Mouse (Mus musculus): ENCODE measurements around the gene Adnp. TPM values are rescaled to one million over a fixed set of nuclear protein-coding genes. Genes with fewer than 3 reads are reported as not detected.

Gene Adnp
- polyA plus RNA-seq, 1 experiment from 2014 or later: 1.5 TPM

GRCm38 (mm10) chr2:168204476-168204999, 2.4 kb downstream of the Adnp start:
- Histone ChIP-seq H3K9ac (0 out of 2 replicates have a peak overlapping the region, but pooled peaks have one; percentile 5), H3K4me1 (peaks cover 36% of the 10 kb centered on the region)

DNA sequence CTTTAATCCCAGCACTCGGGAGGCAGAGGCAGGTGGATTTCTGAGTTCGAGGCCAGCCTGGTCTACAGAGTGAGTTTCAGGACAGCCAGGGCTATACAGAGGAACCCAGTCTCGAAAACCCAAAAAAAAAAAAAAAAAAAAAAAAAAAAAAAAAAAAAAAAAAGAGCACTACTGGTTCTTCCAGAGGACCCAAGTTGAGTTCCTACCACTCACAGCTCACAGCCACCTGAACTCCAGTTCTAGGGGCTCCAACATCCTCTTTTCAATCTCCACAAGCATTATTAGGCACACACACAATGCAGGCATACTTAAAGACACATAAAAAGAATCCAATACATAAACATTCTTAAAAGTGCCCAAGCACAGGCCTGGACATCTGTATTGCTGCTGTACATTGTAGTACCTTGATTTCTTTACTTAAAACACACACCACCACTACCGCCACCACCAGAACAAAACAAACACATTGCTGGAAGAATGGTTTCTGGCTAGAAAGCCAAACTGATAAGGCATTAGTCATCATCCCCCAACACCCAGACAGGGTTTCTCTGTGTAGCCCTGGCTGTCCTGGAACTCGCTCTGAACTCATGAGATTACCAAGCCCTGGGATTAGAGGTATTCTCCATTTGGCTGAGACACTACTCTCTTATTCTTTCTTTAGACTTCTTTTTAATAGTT, 6.8 kb downstream of the Adnp start:
- H3K4me1 ChIP-seq: peaks cover 67% of the 10 kb centered on the region
- no peak overlapping the region for H3K4me3 ChIP-seq (replicated peaks)
- H3K27me3 ChIP-seq: no peaks in the 10 kb centered on the region
- H3K9ac ChIP-seq: no peak overlapping the region
- no peak for ATAC-seq (replicated peaks; ENCODE audit: low FRiP score)
- 84% methylated on average over 4 of the region's 5 CpGs for WGBS
- H3K27ac ChIP-seq: no peak overlapping the region
- H3K36me3 ChIP-seq: peaks cover 66% of the 10 kb centered on the region
- no peak overlapping the region for H3K4me2 ChIP-seq
- H3K9me3 ChIP-seq (replicated peaks): no peaks in the 10 kb centered on the region

More at GRCm38 (mm10) chr2:168204476-168204999, 2.4 kb downstream of the Adnp start:
- WGBS: 78% methylated on average over 8 of the region's 8 CpGs
- H3K36me3 ChIP-seq: peaks cover 54% of the 10 kb centered on the region
- no peaks in the 10 kb centered on the region for H3K9me3 ChIP-seq (replicated peaks)
- no peak for ATAC-seq (replicated peaks; ENCODE audit: low FRiP score)
- peak overlapping the region; percentile 100 for H3K4me3 ChIP-seq (replicated peaks)
- H3K4me2 ChIP-seq: peak overlapping the region; percentile 65
- no peak overlapping the region for H3K27ac ChIP-seq
- H3K27me3 ChIP-seq: no peaks in the 10 kb centered on the region

DNA sequence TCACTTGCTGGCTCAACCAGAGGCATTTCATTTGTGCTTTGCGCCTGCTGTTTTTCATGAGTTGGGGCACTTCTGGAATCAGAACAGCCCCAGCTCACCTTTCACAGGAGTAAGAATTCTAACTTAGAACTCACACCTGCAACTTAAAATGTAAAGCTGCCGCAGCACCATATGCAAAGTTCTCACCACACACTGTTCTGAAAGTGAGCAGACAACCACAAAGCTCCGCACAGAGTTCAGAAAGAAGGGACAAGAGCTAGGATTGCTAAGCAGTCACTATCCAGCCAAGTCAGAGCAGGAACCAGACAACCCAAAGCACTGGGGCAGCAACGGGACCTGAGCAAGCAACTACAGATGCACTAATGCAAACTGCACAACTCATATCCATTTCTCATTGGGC, 7.4 kb downstream of the Adnp start:
- Histone ChIP-seq H3K9ac (0 out of 2 replicates have a peak overlapping the region, but pooled peaks have one; percentile 4), H3K9me3 (replicated peaks) (no peaks in the 10 kb centered on the region), H3K4me3 (replicated peaks) (no peak overlapping the region), H3K27me3 (no peaks in the 10 kb centered on the region), H3K36me3 (peaks cover 65% of the 10 kb centered on the region), H3K4me2 (peak overlapping the region; percentile 25; the same call in 1 of the 2 replicates), H3K27ac (peak overlapping the region; percentile 16; the same call in 1 of the 2 replicates), H3K4me1 (peaks cover 66% of the 10 kb centered on the region)
- ATAC-seq (replicated peaks; ENCODE audit: low FRiP score): no peak
- WGBS: 83% methylated on average over 4 of the region's 4 CpGs

DNA sequence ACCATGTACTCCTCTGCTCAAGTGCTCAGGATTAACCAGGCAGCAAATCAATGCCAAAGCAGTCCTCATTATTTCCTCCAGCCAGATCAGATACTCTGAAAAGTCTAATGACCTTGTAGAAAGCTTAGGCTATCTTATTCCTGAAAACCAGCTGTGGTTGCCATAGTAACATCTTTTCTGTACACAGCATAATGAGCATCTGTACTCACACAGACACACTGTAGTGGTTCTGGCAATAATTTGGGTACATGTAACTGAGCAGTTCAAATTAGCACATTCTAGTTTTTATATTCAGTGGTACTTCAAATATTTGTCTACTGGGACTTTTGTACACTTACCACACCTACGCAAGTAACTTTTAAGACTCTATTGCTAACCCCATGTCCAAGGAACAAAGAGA, 8.5 kb downstream of the Adnp start:
- 85% methylated on average over 1 of the region's 1 CpGs for WGBS
- H3K9me3 ChIP-seq (replicated peaks): no peaks in the 10 kb centered on the region
- no peak overlapping the region for H3K4me2 ChIP-seq
- no peaks in the 10 kb centered on the region for H3K27me3 ChIP-seq
- peaks cover 57% of the 10 kb centered on the region for H3K36me3 ChIP-seq
- ATAC-seq (replicated peaks; ENCODE audit: low FRiP score): no peak
- peaks cover 61% of the 10 kb centered on the region for H3K4me1 ChIP-seq
- no peak overlapping the region for H3K4me3 ChIP-seq (replicated peaks)
- no peak overlapping the region for H3K9ac ChIP-seq
- H3K27ac ChIP-seq: no peak overlapping the region

- no peaks in the 10 kb centered on the region for H3K9me3 ChIP-seq (replicated peaks)
- H3K4me1 ChIP-seq: peaks cover 68% of the 10 kb centered on the region
- H3K27ac ChIP-seq: no peak overlapping the region
- H3K36me3 ChIP-seq: peaks cover 55% of the 10 kb centered on the region
- no peak overlapping the region for H3K9ac ChIP-seq
- H3K4me3 ChIP-seq (replicated peaks): no peak overlapping the region
- H3K4me2 ChIP-seq: no peak overlapping the region
- ATAC-seq (replicated peaks; ENCODE audit: low FRiP score): no peak
- H3K27me3 ChIP-seq: no peaks in the 10 kb centered on the region
- WGBS: 54% methylated on average over 2 of the region's 2 CpGs
Measured at GRCm38 (mm10) chr2:168195721-168196120, 11.2 kb downstream of the Adnp start.

- Histone ChIP-seq H3K4me1 (peaks cover 60% of the 10 kb centered on the region), H3K27me3 (no peaks in the 10 kb centered on the region), H3K4me3 (replicated peaks) (no peak overlapping the region), H3K4me2 (no peak overlapping the region), H3K36me3 (peaks cover 58% of the 10 kb centered on the region), H3K9me3 (replicated peaks) (no peaks in the 10 kb centered on the region), H3K9ac (no peak overlapping the region), H3K27ac (no peak overlapping the region)
- ATAC-seq (replicated peaks; ENCODE audit: low FRiP score): no peak
- 77% methylated on average over 2 of the region's 2 CpGs for WGBS
Measured at GRCm38 (mm10) chr2:168193685-168194084, 13.2 kb downstream of the Adnp start.

DNA sequence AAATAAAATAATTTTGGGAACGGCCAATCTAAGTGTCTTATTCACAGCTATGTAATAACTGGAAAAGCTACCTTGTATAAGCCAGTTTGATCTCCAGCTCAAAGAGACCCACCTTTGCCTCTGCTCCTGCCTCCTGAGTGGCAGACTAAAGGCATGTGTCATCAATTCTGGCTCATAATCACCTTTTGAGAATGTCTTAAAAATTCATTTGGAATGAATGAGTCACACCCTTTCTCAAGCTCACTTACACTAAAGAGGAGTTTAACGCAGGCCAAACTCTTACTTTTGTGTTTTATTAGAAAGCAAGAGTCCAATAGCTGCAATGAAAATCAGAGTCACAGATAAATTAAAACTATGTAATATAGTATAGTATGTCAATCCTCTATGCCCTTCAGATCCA, 15.1 kb downstream of the Adnp start:
- no peak overlapping the region for H3K4me2 ChIP-seq
- no peak overlapping the region for H3K4me3 ChIP-seq (replicated peaks)
- peaks cover 61% of the 10 kb centered on the region for H3K36me3 ChIP-seq
- no peaks in the 10 kb centered on the region for H3K9me3 ChIP-seq (replicated peaks)
- H3K9ac ChIP-seq: no peak overlapping the region
- no peak for ATAC-seq (replicated peaks; ENCODE audit: low FRiP score)
- no peak overlapping the region for H3K27ac ChIP-seq
- no peaks in the 10 kb centered on the region for H3K27me3 ChIP-seq
- WGBS: 93% methylated on average over 2 of the region's 2 CpGs
- peaks cover 48% of the 10 kb centered on the region for H3K4me1 ChIP-seq

- H3K9ac ChIP-seq: no peak overlapping the region
- H3K4me1 ChIP-seq: no peaks in the 10 kb centered on the region
- H3K27me3 ChIP-seq: no peaks in the 10 kb centered on the region
- no peak for ATAC-seq (replicated peaks; ENCODE audit: low FRiP score)
- H3K4me2 ChIP-seq: no peak overlapping the region
- no peak overlapping the region for H3K27ac ChIP-seq
- no peak overlapping the region for H3K4me3 ChIP-seq (replicated peaks)
- peaks cover 56% of the 10 kb centered on the region for H3K36me3 ChIP-seq
- H3K9me3 ChIP-seq (replicated peaks): no peaks in the 10 kb centered on the region
- 57% methylated on average over 7 of the region's 7 CpGs for WGBS
Measured at GRCm38 (mm10) chr2:168175946-168176345, 31.0 kb downstream of the Adnp start.

- 12% methylated on average over 13 of the region's 13 CpGs for WGBS
- Histone ChIP-seq H3K9me3 (replicated peaks) (no peaks in the 10 kb centered on the region), H3K9ac (peak overlapping the region; percentile 33)
Measured at GRCm38 (mm10) chr2:168170167-168170685, 36.7 kb downstream of the Adnp start.

GRCm38 (mm10) chr2:168169800-168170113, 37.2 kb downstream of the Adnp start:
- H3K27ac ChIP-seq: peak overlapping the region; percentile 93
- no peaks in the 10 kb centered on the region for H3K27me3 ChIP-seq
- ATAC-seq (replicated peaks; ENCODE audit: low FRiP score): no peak
- peak overlapping the region; percentile 33 for H3K9ac ChIP-seq
- H3K4me3 ChIP-seq (replicated peaks): peak overlapping the region; percentile 27
- H3K36me3 ChIP-seq: 0 out of 2 replicates have a peak, but pooled peaks cover 10% of the 10 kb centered on the region
- 7% methylated on average over 9 of the region's 9 CpGs for WGBS
- H3K9me3 ChIP-seq (replicated peaks): no peaks in the 10 kb centered on the region
- H3K4me2 ChIP-seq: peak overlapping the region; percentile 56
- peaks cover 48% of the 10 kb centered on the region for H3K4me1 ChIP-seq

More at GRCm38 (mm10) chr2:168170167-168170685, 36.7 kb downstream of the Adnp start:
- Histone ChIP-seq H3K4me2 (peak overlapping the region; percentile 56), H3K36me3 (peaks cover 13% of the 10 kb centered on the region; the same call in 1 of the 2 replicates), H3K4me3 (replicated peaks) (peak overlapping the region; percentile 27), H3K27me3 (no peaks in the 10 kb centered on the region), H3K27ac (peak overlapping the region; percentile 93), H3K4me1 (peaks cover 48% of the 10 kb centered on the region)
- ATAC-seq (replicated peaks; ENCODE audit: low FRiP score): peak; percentile 88

GRCm38 (mm10) chr2:168168892-168169799, 37.8 kb downstream of the Adnp start:
- peak overlapping the region; percentile 56 for H3K4me2 ChIP-seq
- H3K9me3 ChIP-seq (replicated peaks): no peaks in the 10 kb centered on the region
- H3K36me3 ChIP-seq: 0 out of 2 replicates have a peak, but pooled peaks cover 6% of the 10 kb centered on the region
- peak overlapping the region; percentile 33; the same call in 1 of the 2 replicates for H3K9ac ChIP-seq
- peak overlapping the region; percentile 93 for H3K27ac ChIP-seq
- 40% methylated on average over 9 of the region's 9 CpGs for WGBS
- H3K4me3 ChIP-seq (replicated peaks): peak overlapping the region; percentile 27
- H3K27me3 ChIP-seq: no peaks in the 10 kb centered on the region
- peak; percentile 82 for ATAC-seq (replicated peaks; ENCODE audit: low FRiP score)
- peaks cover 48% of the 10 kb centered on the region for H3K4me1 ChIP-seq

Measured in kidney, embryonic 15.5 days (tissue).